Mouse (Mus musculus) spleen, postnatal 10 days (tissue): ENCODE data around the gene Rps6kb2.

Experiments used
- DNase-seq, 2 experiments: peaks; one replicate each; pipeline ENCODE4 v3.0.0; 2021 to 2022; ENCODE audit warnings: low spot score in 2 of 2

Rps6kb2 gene

DNA sequence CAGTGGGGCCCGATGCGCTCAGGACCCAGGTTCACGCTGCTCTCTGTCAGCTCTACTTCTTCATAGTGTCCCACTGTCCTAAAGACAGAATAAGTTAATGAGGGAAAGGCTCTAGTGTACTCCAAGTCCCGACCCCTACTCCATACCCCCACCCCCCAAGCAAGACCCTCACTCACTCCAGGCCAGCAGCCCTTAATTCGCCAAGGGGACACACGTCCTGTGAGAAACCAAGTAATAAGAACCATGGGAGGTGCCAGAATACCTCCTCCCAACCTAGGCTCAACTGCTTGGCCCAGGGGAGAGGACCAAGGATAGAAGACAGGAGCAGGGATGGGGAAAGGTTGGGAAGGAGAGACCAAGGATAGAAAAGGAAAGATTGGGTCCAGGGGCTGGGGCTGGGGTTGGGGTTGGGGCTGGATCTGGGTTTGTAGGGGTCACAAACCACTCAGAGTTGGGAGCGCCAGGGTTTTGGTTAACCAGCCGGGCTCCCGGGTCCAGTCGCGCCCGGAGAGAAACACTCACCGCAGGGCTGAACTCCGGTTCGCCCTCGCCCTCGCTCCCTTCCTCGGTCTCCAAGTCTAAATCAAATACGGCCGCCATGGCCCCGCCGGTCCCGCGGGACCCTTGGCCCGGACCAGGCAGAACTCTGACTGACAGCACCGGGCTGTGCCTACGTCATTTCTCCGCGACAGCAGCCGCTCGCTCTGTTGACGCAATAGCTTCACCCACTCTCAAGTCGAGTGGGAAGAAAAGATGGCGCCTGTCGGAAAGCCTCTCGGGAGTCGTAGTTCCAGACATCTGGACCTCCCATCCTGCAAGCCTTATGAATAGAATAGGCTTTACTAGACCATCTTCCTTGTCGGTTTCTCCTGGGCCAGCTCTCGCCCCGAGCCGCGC is at the start of gene Rps6kb2:
TSS of gene Rps6kb2 (minus strand) at position 709 of the 897 bp plus-strand sequence.
- peak; percentile 95 to 97 for DNase-seq

DNA sequence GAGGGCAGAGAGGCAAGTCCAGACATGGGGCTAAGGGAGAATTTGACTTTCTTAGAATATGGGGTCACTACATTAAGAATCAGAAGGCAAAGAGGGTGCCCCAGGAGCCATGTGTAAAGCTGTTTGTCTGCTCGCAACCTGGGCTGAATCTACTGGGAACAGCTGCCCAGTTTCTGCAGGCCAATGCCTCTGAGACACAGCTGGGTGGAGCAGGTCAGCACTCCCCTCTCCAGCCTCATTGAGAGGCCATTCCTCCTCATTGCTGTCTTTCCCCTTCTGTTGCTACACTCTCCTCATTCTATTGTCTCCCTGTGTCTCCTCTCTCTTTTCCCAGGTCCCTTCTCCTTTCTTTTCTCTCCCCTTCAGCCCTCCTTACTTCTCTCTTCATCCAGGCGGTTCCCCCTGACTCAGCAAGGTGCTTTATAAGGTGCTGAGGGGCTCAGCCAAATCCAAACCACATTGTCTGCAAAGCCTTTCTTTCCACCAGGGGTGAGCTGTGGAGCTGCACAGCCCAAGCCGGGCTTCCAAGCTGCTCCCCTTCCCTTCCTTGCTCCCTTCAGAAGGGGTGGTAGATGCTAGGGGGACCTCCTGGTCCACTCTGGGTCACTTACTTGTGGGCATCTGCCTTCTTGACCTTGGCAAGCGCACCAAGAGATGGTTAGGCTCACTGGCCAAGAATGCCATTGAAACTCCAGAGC is 48.9 kb upstream of the Rps6kb2 start:
- no peak for DNase-seq

DNA sequence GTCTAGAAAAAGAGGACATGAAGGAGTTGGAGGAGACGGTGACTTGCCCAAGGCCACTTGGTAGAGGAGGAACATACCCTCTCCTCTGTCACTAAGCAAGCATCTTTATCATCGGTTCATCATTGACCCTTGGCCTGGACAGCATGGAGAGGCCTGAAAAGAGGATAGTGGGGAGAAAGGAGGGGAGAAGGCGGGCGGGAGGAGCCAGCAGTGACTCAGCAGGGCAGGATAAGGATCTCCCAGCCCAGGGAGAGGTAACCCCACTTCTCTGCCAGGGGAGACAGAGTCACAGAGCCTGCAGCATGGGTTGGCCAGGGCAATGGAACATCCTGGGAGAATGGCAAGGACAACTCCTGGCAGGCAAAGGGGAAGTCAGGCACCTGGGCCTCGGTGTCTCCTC is 45.4 kb upstream of the Rps6kb2 start:
- DNase-seq: no peak

DNA sequence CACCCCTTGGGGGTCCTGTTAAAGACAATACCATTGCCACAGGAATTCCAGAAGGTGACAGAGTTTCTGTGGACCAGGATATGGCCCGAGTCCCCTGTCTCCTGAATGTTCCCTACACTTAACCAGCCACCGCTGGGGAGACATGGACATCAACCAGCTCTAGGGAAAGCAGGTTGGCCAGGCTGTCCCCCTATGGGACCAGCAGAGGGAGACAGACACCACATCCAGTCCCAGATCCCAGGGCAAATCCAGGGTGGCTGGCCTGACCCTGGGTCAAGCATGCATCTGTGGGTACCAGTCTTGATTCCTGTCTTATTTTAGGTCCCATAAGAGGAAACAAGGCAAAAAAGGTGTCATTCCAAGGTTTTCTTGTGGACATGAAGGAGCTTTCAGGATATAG is 43.8 kb upstream of the Rps6kb2 start:
- DNase-seq: peak; percentile 46 to 68

- DNase-seq: no peak
Observed at GRCm38 (mm10) chr19:4204889-4205288, 41.7 kb upstream of the Rps6kb2 start.

DNA sequence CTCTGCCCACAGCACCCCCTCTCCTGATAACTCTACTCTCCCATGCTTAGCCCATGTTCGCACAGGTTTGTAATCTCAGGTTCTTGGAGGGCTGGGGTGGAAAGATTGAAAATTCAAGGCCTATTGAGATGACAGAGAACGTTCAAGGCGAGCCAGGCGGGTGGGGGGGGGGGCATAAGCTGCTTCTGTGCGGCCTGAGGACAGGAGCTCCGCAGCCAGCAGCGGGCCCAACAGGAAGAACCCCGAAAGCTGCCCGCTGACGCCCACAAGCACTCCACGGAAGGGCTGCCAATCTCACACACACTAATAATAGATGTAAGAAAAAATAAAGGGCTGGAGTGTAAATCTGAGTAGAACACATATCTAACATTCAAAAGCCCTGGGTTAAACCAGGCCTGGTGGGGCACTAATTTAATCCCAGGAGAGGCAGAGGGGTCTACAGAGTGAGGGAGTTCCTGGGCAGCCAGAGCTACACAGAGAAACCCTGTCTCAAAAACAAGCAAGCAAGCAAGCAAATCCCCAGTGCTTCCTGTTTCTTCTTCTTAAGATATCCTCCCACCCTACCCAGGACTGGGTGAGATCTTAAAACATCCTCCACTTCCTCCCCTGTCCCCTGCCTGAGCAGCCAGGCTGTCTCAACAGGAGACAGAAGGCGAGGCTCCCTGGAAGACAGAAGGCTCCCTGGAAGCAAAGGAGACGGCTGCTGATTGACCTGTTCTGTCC is 40.6 kb upstream of the Rps6kb2 start:
- DNase-seq: no peak

DNA sequence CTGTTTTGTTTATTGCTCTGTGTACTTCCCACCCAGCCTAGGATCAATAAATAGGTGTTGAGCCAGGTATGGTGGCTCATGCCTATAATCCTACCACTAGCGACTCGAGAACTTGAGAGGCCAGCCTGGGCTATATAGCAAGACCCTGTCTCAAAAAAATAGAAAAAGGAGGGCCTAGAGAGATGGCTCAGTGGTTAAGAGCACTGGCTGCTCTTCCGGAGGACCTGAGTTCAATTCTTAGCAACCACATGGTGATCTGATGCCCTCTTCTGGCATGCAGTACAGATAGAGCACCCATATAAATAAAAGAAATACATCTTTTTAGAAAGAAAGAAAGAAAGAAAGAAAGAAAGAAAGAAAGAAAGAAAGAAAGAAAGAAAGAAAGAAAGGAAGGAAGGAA is 40.0 kb upstream of the Rps6kb2 start:
- no peak for DNase-seq

DNA sequence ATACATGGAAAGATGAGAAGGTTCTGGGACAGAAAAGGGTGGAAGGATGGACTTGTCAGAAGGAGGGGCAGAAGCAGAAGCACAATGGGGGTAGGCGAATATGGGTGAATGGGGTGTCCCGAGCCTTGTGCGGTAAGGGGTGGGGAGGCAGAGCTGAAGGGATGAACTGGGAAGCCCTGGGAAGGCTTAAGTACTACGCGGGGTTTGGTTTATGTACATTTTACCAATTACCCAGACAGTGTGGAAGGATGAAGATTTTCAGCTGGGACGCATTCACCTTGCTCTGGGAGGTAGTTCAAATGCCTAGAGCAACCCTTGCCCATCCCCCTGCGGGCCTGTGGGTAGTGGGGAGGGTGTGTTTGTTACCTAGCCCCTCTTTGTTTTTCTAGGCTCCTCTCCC is 39.0 kb upstream of the Rps6kb2 start:
- no peak for DNase-seq

- peak; percentile 92 to 99 for DNase-seq
Observed at GRCm38 (mm10) chr19:4201291-4201909, 38.2 kb upstream of the Rps6kb2 start, which contains the start of gene Rad9a. Gene Rad9a, minus strand, starts transcription at chr19:4201662.

DNA sequence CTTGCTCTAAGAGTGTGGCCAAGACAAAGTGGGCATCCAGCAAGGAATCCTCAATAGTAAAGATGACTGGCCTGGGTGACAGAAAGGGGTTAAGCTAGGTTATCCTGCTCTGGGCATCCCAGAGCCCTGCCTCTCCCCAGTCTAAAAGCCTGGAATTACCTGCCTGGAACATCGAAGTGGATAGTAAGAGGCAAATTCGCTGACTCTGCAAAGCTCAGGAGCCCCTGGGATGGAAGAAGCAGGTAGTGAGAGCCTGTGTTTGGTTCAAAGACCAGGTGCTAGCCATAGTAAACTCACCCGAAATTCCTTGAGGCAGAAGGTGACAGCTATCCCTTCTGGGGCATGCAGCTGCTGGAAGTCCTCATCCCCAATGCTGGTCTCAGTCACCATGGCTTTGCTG is 34.0 kb upstream of the Rps6kb2 start:
- DNase-seq: no peak

DNA sequence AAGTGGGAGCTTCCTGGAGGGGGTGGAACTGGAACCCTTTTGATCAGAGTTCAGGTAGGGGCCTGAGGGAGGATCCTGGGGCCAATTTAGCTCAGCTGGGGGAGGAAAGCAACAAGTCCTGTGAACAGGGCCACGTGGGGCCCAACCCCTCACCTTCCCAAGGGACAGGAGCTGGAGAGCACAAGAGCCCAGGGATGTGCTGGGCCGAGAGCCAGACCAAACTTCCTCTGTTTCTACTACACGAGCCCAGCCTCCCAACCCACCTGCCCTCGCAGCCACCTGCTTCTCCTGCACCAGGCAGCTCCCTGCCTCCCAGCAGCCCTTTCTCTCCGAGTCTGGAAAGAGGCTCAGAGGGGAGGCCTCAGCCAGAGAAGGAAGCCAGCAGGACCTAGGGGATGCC is 33.4 kb upstream of the Rps6kb2 start:
- DNase-seq: no peak

GRCm38 (mm10) chr19:4196048-4196447 is 32.9 kb upstream of the Rps6kb2 start:
- no peak for DNase-seq

DNA sequence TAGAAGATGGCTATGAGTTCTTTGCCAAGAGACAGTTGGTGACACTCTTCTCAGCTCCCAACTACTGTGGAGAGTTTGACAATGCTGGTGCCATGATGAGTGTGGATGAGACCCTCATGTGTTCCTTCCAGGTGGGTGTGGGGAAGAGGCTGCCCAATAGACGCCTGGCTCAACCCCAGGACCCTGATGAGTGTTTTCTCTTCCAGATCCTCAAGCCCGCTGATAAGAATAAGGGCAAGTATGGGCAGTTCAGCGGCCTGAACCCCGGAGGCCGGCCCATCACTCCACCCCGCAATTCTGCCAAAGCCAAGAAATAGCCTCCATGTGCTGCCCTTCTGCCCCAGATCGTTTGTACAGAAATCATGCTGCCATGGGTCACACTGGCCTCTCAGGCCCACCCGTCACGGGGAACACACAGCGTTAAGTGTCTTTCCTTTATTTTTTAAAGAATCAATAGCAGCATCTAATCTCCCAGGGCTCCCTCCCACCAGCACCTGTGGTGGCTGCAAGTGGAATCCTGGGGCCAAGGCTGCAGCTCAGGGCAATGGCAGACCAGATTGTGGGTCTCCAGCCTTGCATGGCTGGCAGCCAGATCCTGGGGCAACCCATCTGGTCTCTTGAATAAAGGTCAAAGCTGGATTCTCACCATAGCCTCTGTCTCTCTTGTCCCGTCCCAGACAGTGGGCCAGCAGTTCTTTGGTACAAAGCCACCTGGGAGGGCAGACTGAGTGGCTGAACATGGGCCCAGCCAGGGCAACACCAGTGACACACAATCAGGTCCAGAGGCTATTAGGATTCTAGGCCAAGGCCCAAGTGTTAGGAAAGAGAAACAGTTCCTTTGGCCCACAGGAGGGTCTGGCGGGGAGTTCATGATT is 31.9 kb upstream of the Rps6kb2 start:
- DNase-seq: no peak

DNA sequence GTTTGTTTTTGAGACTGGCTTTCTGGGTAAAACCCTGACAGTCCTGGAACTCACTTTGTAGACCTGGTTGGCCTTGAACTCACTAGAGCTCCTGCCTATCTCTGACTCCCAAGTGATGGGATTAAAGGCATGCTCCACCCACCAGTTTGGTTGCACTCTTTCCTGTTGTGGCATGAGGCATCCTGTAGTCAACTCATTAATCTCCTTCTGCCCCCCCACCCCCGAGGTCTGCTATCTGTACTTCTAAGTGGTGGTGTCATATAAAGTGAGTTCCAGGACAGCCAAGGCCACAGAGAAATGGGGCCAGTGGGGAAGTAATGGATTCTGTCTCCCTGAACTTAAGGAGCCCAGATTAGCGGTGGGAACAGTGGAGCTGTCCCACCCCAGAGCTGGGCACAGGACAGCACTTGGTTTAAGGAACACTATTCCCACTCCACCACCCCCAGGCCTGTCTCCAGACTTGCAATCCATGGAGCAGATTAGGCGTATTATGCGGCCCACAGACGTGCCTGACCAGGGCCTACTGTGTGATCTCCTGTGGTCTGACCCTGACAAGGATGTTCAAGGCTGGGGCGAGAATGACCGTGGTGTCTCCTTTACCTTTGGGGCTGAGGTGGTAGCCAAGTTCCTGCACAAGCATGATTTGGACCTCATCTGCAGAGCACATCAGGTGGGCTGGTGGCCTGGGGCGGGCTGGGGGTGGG is 31.0 kb upstream of the Rps6kb2 start:
- no peak for DNase-seq

- DNase-seq: no peak
Observed at GRCm38 (mm10) chr19:4193129-4193528, 30.0 kb upstream of the Rps6kb2 start.

GRCm38 (mm10) chr19:4192251-4192985 is 29.3 kb upstream of the Rps6kb2 start:
- DNase-seq: no peak

DNA sequence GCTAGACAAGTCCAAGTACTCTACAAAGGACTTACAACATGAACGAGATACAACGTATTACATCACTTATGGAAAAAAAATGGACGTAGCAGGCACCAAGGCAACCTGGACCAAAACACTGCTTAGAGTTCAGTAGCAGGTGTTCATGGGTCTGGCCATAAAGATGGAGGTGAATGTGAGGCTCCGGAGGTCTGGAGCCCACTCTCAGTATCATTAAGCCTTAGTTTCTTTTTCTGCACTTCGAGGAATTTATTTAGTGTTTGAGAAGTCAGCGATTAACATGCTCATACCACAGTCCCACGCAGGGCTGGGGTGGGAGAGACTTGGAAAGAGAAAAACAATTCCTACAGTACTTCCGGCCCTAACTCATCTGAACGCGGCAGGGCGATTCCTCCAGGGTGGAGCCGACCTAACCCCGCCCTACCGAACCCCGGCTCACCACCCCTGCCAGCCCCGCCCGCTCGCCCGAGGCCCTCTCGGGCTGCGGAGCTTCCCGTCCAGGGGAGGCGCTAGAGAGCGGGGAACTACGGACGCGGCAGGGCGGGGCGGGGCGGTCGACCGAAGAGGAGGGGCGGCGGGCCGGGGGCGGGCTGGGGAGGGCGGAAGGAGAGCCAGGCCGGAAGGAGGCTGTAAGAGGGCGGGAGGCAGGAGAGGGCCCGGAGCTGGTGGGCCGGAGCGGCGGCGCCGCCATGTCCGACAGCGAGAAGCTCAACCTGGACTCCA is 28.5 kb upstream of the Rps6kb2 start, which contains the start of gene Ppp1ca:
TSS of gene Ppp1ca (plus strand) at position 538 of the 723 bp plus-strand sequence.
- peak; percentile 97 to 99 for DNase-seq

DNA sequence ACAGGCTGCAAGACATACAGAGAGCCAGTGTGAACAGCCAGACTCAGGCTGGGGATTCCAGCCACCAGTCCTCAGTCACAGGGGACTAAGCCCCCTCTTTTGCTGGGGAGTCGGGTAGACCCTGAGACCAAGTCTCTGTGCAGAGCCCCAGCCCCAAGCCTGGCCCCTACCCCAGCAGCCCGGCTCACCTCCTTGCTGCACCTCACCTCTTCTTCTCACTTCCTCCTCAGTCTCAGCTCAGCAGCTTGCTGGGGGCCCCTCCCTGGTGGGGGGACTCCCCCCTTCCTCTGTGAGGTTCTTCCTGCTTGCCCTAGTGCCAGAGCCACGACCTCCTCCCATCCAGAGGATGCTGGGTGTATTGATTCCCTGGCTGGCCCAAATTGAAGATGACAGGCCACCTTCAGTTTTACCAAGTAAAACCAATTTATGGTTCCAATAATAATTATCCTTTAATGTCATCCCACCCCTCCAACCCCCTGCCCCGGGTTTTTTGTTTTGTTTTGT is 27.7 kb upstream of the Rps6kb2 start, which contains the start of gene Tbc1d10c:
TSS of gene Tbc1d10c (minus strand) at position 454 of the 504 bp plus-strand sequence.
- peak in 1 of 2 experiments; percentile 81 for DNase-seq
